Mouse (Mus musculus) limb, embryonic 14.5 days (tissue): Measurements from ENCODE around the gene Macrod2. TPM values are rescaled to one million over a fixed set of nuclear protein-coding genes. Genes with fewer than 3 reads are reported as not detected.
A peak's percentile ranks its signal among the peaks of the same experiment; 100 is the strongest.

Experiments used
- ATAC-seq: fragments of 200-750 bp; cut with Nextera tagmentation; 2 replicates; pipeline ENCODE4 v1.8.0; 2017; ENCODE audit warnings: low read depth, moderate number of reproducible peaks, moderate TSS enrichment; ENCODE audit not compliant: low FRiP score
- DNase-seq: peaks from one replicate; pipeline ENCODE4 v3.0.0-alpha.2; 2015; ENCODE audit warnings: low spot score
- H3K27ac ChIP-seq: fragments of 300-500 bp; sonication (generic); replicated peaks from 2 replicates; pipeline ENCODE4 v1.5.1; 2014; ENCODE audit warnings: low read depth, mild to moderate bottlenecking, low read length, moderate library complexity, mixed read lengths
- H3K27me3 ChIP-seq: fragments of 300-500 bp; sonication (generic); 2 replicates; pipeline ENCODE4 v1.6.1; 2014; ENCODE audit warnings: low read length, mixed read lengths; ENCODE audit not compliant: control insufficient read depth, insufficient read depth
- H3K36me3 ChIP-seq: fragments of 300-500 bp; sonication (generic); 2 replicates; pipeline ENCODE4 v1.6.1; 2014; ENCODE audit warnings: mild to moderate bottlenecking, low read length, moderate library complexity, mixed read lengths; ENCODE audit not compliant: control insufficient read depth, insufficient read depth
- H3K4me1 ChIP-seq: fragments of 300-500 bp; sonication (generic); 2 replicates; pipeline ENCODE4 v1.6.1; 2014; ENCODE audit warnings: antibody characterized with exemption, low read length, mixed read lengths; ENCODE audit not compliant: control insufficient read depth, insufficient read depth
- H3K4me2 ChIP-seq: fragments of 300-500 bp; sonication (generic); replicated peaks from 2 replicates; pipeline ENCODE4 v1.6.1; 2014; ENCODE audit warnings: low read depth, mild to moderate bottlenecking, low read length, moderate library complexity; ENCODE audit not compliant: severe bottlenecking
- H3K4me3 ChIP-seq: fragments of 300-500 bp; sonication (generic); replicated peaks from 2 replicates; pipeline ENCODE4 v1.5.1; 2014; ENCODE audit warnings: low read length
- H3K9ac ChIP-seq: fragments of 300-500 bp; sonication (generic); 2 replicates; pipeline ENCODE4 v1.6.1; 2014; ENCODE audit warnings: mild to moderate bottlenecking, low read depth, low read length, moderate library complexity; ENCODE audit not compliant: severe bottlenecking
- H3K9me3 ChIP-seq: fragments of 300-500 bp; sonication (generic); 2 replicates; pipeline ENCODE4 v1.6.1; 2016; ENCODE audit warnings: low read length; ENCODE audit not compliant: control insufficient read depth
- POLR2A ChIP-seq: fragments of 200-500 bp; IDR thresholded peaks from 2 replicates; pipeline ENCODE4 v1.8.0; 2012; ENCODE audit warnings: inconsistent platforms, mild to moderate bottlenecking, moderate library complexity, borderline replicate concordance; ENCODE audit not compliant: insufficient read depth, insufficient read length; ENCODE audit errors: extremely low read depth
- WGBS: fragments of 180-500 bp; shearing (Covaris S2); extraction: QIAGEN DNeasy Blood & Tissue Kit; methylation state at CpG from one replicate; pipeline ENCODE4 v1.1.7; 2014; 5-methylcytosine and 5-hydroxymethylcytosine counted together
- polyA plus RNA-seq, 2 experiments: library from polyadenylated mRNA; depleted of rRNA in 1 of 2; stranded (reverse) in 1 of 2; unstranded in 1 of 2; fragments of >200 nt; fragmentation: Nextera tagmentation in 1 of 2; extraction: Ambion mirVana in 1 of 2; gene quantifications; 2 replicates each; pipeline versions ENCODE4 v1.2.1 to v1.2.3; 2012 to 2014

Gene Macrod2
- polyA plus RNA-seq, 2 experiments = 8.5 to 24.5 TPM

GRCm38 (mm10) chr2:142243483-142243882 lies 1848.4 kb downstream of the Macrod2 start:
- H3K4me2 ChIP-seq = no peak overlapping the region
- H3K9ac ChIP-seq = no peak overlapping the region
- no peaks in the 10 kb centered on the region for H3K9me3 ChIP-seq
- no peaks in the 10 kb centered on the region for H3K36me3 ChIP-seq
- H3K4me3 ChIP-seq = no peak overlapping the region
- DNase-seq (no peak), ATAC-seq (no peak)
- TF ChIP-seq POLR2A = no peak
- WGBS = 84% methylated on average over 4 of the region's 4 CpGs
- no peaks in the 10 kb centered on the region for H3K27me3 ChIP-seq
- H3K27ac ChIP-seq = no peak overlapping the region
- no peaks in the 10 kb centered on the region for H3K4me1 ChIP-seq

DNA sequence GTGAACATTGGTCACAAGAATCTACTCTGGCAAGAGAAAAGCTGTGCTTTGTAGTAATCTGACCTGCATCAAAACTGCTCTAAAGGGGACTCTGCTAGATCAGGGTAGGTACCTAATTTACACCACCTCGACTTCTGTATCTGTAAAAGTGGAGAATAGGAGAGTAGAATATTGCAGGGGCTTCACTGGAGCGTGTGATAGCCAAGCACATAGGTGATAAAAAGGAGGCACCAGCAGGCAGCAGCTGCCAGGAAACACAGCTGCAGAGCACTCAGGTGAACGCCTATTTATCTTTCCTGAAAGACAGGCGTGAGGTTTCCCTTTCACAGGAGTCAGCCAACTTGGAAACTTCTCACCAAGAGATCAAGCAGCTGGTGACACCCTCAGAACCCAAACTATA lies 1855.3 kb downstream of the Macrod2 start:
- Histone ChIP-seq H3K4me3 (no peak overlapping the region), H3K9ac (no peak overlapping the region), H3K27ac (no peak overlapping the region), H3K36me3 (no peaks in the 10 kb centered on the region), H3K4me2 (no peak overlapping the region), H3K4me1 (no peaks in the 10 kb centered on the region; the same call in 1 of the 2 replicates), H3K9me3 (no peaks in the 10 kb centered on the region), H3K27me3 (no peaks in the 10 kb centered on the region; the same call in 1 of the 2 replicates)
- no peak for TF ChIP-seq POLR2A
- WGBS = 35% methylated on average over 4 of the region's 4 CpGs
- no peak for DNase-seq
- ATAC-seq = no peak

DNA sequence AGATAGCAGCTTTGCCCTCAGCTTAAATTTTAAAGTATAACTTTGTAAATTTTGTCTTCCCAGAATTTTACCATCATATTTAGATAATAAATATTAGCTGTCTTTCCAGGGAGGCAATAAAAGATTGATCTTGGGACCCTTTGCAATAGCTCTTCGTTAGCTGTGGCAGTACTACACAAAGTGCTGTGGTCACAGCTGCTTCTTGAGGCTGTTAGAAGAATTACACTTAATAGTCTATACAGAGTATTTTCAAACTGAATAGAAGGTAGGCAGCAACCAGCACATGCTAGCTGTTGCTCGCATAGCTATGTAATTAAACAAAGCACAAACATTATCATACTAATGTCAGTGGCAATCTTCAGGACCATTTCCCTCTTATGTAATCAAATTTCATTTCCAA lies 1856.4 kb downstream of the Macrod2 start:
- no peak overlapping the region for H3K4me2 ChIP-seq
- no peak overlapping the region for H3K27ac ChIP-seq
- H3K4me3 ChIP-seq = no peak overlapping the region
- ATAC-seq = no peak
- no peaks in the 10 kb centered on the region; the same call in 1 of the 2 replicates for H3K27me3 ChIP-seq
- WGBS = 68% methylated on average over 2 of the region's 2 CpGs
- no peaks in the 10 kb centered on the region; the same call in 1 of the 2 replicates for H3K4me1 ChIP-seq
- no peaks in the 10 kb centered on the region for H3K9me3 ChIP-seq
- no peak for TF ChIP-seq POLR2A
- no peak overlapping the region for H3K9ac ChIP-seq
- no peaks in the 10 kb centered on the region for H3K36me3 ChIP-seq
- DNase-seq = no peak

DNA sequence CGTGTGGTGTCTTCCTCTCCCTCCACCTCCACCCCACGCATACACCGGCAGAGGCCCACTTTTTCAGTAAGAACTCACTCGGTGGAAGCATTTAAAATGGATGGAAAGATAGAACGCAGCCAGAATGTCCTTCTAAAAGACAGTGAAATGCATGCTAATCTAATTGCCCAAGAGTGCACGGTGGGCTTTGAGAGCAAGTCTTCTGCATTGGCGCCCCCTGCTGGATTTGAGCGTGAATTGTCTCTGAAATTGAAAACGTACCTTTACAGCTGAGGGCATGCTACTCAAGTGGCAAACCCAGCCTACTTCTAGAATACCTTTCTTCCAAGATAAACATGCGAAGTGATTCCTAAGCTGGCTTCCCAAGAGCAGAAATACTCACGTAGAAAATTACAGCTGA lies 1858.8 kb downstream of the Macrod2 start:
- DNase-seq (peak; percentile 73), ATAC-seq (peak; percentile 62; the same call in 1 of the 2 replicates)
- Histone ChIP-seq H3K27me3 (no peaks in the 10 kb centered on the region; the same call in 1 of the 2 replicates), H3K4me1 (no peaks in the 10 kb centered on the region; the same call in 1 of the 2 replicates), H3K9ac (no peak overlapping the region), H3K27ac (no peak overlapping the region), H3K4me3 (no peak overlapping the region), H3K9me3 (no peaks in the 10 kb centered on the region), H3K4me2 (peak overlapping the region; percentile 19; the same call in 1 of the 2 replicates), H3K36me3 (no peaks in the 10 kb centered on the region)
- WGBS = 12% methylated on average over 11 of the region's 11 CpGs
- TF ChIP-seq POLR2A = no peak

GRCm38 (mm10) chr2:142254566-142254965 lies 1859.5 kb downstream of the Macrod2 start:
- WGBS = 64% methylated on average over 6 of the region's 6 CpGs
- Histone ChIP-seq H3K27ac (no peak overlapping the region), H3K9me3 (no peaks in the 10 kb centered on the region), H3K36me3 (no peaks in the 10 kb centered on the region), H3K4me1 (no peaks in the 10 kb centered on the region; the same call in 1 of the 2 replicates), H3K4me2 (no peak overlapping the region), H3K9ac (no peak overlapping the region), H3K27me3 (no peaks in the 10 kb centered on the region; the same call in 1 of the 2 replicates), H3K4me3 (no peak overlapping the region)
- no peak for TF ChIP-seq POLR2A
- ATAC-seq (no peak), DNase-seq (no peak)

DNA sequence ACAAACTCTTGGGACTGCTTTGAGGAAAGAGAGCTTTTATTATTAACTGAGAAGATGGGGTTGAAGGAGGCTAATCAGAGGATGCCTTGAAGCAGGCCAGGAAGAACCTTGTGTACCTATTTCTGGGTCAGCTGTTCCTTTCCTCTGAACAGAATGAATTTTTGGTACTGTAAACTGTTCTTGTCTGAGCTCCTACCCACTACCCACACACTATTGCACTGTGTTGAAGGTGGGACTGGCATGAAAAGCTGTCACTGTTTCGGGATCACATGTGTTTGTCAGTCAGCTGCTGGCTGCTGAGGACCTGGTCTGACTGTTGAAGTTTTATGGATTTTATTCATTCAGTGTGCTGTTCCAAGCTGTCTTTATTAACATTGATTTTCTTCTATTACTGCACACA lies 1862.4 kb downstream of the Macrod2 start:
- H3K4me2 ChIP-seq = no peak overlapping the region
- 90% methylated on average over 1 of the region's 1 CpGs for WGBS
- no peak for DNase-seq

More for the DNA sequence above, 1862.4 kb downstream of the Macrod2 start:
- Histone ChIP-seq H3K27me3 (no peaks in the 10 kb centered on the region), H3K36me3 (no peaks in the 10 kb centered on the region), H3K4me3 (no peak overlapping the region), H3K9me3 (no peaks in the 10 kb centered on the region), H3K9ac (no peak overlapping the region), H3K4me1 (no peaks in the 10 kb centered on the region; the same call in 1 of the 2 replicates), H3K27ac (no peak overlapping the region)
- ATAC-seq = no peak
- no peak for TF ChIP-seq POLR2A
